Mouse (Mus musculus): ENCODE data around the gene Fancf. TPM values are rescaled to one million over a fixed set of nuclear protein-coding genes. Genes with fewer than 3 reads are reported as not detected.

The Fancf gene
- polyA plus RNA-seq, 1 experiment from 2014 or later = 11.2 TPM

DNA sequence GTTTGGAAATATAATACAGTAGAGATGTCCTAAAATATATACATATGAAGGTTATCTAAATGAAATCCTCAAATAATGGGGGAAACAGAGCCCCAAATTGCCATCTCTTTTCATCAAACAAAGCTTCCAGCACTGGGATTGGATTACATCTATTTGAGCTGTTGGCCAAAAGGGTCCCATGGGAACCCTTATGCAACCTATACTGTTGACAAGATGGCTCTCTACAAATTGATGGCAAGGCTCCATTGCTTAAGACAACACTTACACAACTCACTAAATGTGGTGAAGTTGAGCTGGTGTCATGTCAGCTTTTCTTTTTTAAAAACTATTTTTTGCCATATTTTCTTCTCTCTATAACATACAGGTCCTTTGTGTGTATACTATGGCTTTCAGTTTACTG lies 14.2 kb upstream of the Fancf start:
- ATAC-seq = no peak
- Histone ChIP-seq H3K4me3 (replicated peaks) (no peak overlapping the region), H3K36me3 (no peaks in the 10 kb centered on the region), H3K4me2 (replicated peaks) (no peak overlapping the region), H3K27ac (no peak overlapping the region), H3K9ac (no peak overlapping the region), H3K9me3 (no peaks in the 10 kb centered on the region), H3K4me1 (replicated peaks) (peaks cover 9% of the 10 kb centered on the region; the same call in 1 of the 2 replicates), H3K27me3 (replicated peaks) (no peaks in the 10 kb centered on the region)

DNA sequence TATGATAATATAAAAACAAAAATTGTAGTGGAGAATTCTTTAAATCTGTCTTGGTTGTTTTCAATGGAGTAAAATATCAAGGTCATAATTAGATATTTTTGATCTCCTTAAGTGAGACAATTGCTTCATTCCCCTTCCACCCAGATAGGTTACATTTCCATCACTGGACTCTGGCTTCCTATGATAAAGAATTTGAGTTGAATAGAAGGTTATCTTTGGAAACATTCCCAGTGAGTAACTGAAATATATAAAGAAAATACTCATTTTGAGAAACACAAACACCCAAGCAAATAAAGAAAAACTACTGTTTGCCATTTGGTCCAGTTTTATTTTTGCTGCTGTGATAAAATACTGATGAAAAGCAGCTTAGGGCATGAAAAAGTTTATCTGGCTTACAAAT lies 10.5 kb upstream of the Fancf start:
- H3K4me1 ChIP-seq (replicated peaks) = no peaks in the 10 kb centered on the region
- H3K4me2 ChIP-seq (replicated peaks) = no peak overlapping the region
- no peak for ATAC-seq

GRCm38 (mm10) chr7:51872041-51872440 lies 10.0 kb upstream of the Fancf start:
- Histone ChIP-seq H3K4me2 (replicated peaks) (no peak overlapping the region), H3K9ac (no peak overlapping the region), H3K4me1 (replicated peaks) (no peaks in the 10 kb centered on the region), H3K4me3 (replicated peaks) (no peak overlapping the region), H3K9me3 (no peaks in the 10 kb centered on the region), H3K27me3 (replicated peaks) (no peaks in the 10 kb centered on the region), H3K27ac (no peak overlapping the region), H3K36me3 (no peaks in the 10 kb centered on the region)
- no peak for ATAC-seq
- 91% methylated on average over 1 of the region's 1 CpGs for WGBS

More for the DNA sequence above, 10.5 kb upstream of the Fancf start:
- no peak overlapping the region for H3K9ac ChIP-seq
- H3K27me3 ChIP-seq (replicated peaks) = no peaks in the 10 kb centered on the region
- no peaks in the 10 kb centered on the region for H3K36me3 ChIP-seq
- no peak overlapping the region for H3K4me3 ChIP-seq (replicated peaks)
- no peaks in the 10 kb centered on the region for H3K9me3 ChIP-seq
- H3K27ac ChIP-seq = no peak overlapping the region

GRCm38 (mm10) chr7:51867983-51868382 lies 5.9 kb upstream of the Fancf start:
- Histone ChIP-seq H3K9ac (no peak overlapping the region), H3K4me2 (replicated peaks) (no peak overlapping the region), H3K27me3 (replicated peaks) (no peaks in the 10 kb centered on the region), H3K9me3 (no peaks in the 10 kb centered on the region), H3K4me3 (replicated peaks) (no peak overlapping the region), H3K27ac (no peak overlapping the region), H3K36me3 (no peaks in the 10 kb centered on the region), H3K4me1 (replicated peaks) (no peaks in the 10 kb centered on the region)
- 80% methylated on average over 1 of the region's 1 CpGs for WGBS
- ATAC-seq = no peak

DNA sequence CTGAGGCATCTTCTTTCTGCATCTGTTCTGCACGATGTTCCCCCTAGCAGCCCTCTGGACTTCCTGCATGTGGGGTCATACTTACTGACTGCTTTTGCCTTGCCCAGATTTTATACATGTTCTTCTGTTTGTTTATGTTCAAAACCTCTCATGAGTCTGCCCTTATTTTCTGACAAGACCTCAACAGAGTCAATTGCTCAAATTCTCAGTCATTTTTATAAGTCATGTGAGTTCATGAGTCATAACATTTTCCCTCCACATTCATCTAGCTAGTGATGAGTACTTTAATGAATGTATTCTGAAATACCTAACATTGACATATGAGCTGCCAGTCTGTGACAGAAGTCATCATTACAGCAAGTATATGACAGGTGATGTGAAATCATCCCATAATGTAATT lies 3.3 kb upstream of the Fancf start:
- Histone ChIP-seq H3K4me3 (replicated peaks) (no peak overlapping the region), H3K36me3 (no peaks in the 10 kb centered on the region), H3K4me1 (replicated peaks) (peaks cover 5% of the 10 kb centered on the region), H3K9ac (no peak overlapping the region), H3K27me3 (replicated peaks) (no peaks in the 10 kb centered on the region), H3K27ac (no peak overlapping the region), H3K4me2 (replicated peaks) (no peak overlapping the region), H3K9me3 (no peaks in the 10 kb centered on the region)
- ATAC-seq = no peak
- 52% methylated on average over 1 of the region's 1 CpGs for WGBS

DNA sequence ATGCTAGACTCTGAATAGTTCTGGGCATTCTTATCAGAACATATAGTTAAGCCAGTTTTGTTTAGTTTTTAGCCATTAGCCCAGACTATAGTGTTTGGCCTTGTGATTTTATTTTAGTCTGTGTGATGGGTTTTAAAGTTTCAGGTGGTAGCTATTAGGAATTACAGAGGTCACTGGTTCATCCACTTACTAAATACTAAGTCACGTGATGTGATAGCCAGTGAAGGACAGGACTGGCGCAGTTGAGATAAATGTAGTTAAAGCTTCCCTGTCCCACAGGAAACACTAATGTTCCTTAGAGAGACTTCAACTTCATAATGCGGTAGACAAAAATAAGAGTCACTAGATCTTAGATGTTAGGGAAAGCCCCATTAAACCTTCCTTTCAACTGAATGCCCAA lies 775 bp upstream of the Fancf start:
- WGBS = 64% methylated on average over 3 of the region's 3 CpGs

GRCm38 (mm10) chr7:51861250-51862096 lies 594 bp downstream of the Fancf start, which contains the start of gene Gas2:
Gas2 (plus strand) TSS chr7:51862015.
- peaks cover 5% of the 10 kb centered on the region for H3K4me1 ChIP-seq (replicated peaks)
- peak within 1 kb of the TSS; percentile 89 for H3K9ac ChIP-seq
- no peaks in the 10 kb centered on the region for H3K36me3 ChIP-seq
- ATAC-seq = peak; percentile 89
- H3K4me3 ChIP-seq (replicated peaks) = peak within 1 kb of the TSS; percentile 75
- 6% methylated on average over 105 of the region's 105 CpGs for WGBS
- no peaks in the 10 kb centered on the region for H3K27me3 ChIP-seq (replicated peaks)
- no peaks in the 10 kb centered on the region for H3K9me3 ChIP-seq
- peak within 1 kb of the TSS; percentile 97 for H3K27ac ChIP-seq
- H3K4me2 ChIP-seq (replicated peaks) = peak within 1 kb of the TSS; percentile 83

More for the DNA sequence above, 775 bp upstream of the Fancf start:
- Histone ChIP-seq H3K4me2 (replicated peaks) (peak overlapping the region; percentile 83), H3K27me3 (replicated peaks) (no peaks in the 10 kb centered on the region), H3K9ac (peak overlapping the region; percentile 55; the same call in 1 of the 2 replicates), H3K27ac (no peak overlapping the region), H3K9me3 (no peaks in the 10 kb centered on the region), H3K4me1 (replicated peaks) (peaks cover 5% of the 10 kb centered on the region), H3K4me3 (replicated peaks) (peak overlapping the region; percentile 75), H3K36me3 (no peaks in the 10 kb centered on the region)
- ATAC-seq = no peak

DNA sequence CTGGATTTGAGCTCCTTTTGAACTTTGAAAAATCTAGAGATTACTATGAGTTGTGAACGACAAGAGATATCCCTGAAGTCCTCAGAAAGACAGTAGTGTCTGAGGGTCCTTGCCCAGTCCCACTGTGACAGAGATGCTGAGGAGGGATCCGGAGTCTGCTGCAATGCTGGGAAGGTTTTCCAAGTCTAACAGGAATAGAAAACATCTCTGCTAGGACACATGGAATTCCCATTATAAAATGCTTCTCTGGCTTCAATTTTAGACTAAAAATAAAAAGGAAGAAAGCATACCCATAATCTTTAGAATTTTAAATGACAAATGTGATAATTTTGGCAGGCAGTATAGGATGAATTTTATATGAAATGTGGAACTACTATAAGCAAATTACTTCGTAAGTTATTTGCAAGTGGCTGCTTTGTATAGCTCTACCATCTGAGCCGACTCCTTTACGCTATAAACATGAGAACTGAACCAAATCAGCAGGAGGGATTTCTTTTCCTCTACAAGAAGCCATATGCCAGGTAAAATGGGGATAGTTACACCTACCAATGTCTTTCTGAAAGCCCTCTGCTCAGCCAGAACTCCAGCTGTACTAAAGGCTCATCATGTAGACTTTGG lies 10.1 kb downstream of the Fancf start:
- Histone ChIP-seq H3K27me3 (replicated peaks) (no peaks in the 10 kb centered on the region), H3K27ac (no peak overlapping the region), H3K9ac (no peak overlapping the region), H3K4me1 (replicated peaks) (no peaks in the 10 kb centered on the region), H3K36me3 (no peaks in the 10 kb centered on the region), H3K4me2 (replicated peaks) (no peak overlapping the region), H3K9me3 (no peaks in the 10 kb centered on the region), H3K4me3 (replicated peaks) (no peak overlapping the region)
- 90% methylated on average over 5 of the region's 5 CpGs for WGBS
- ATAC-seq = no peak

GRCm38 (mm10) chr7:51850877-51851276 lies 11.2 kb downstream of the Fancf start:
- no peak overlapping the region for H3K9ac ChIP-seq
- 83% methylated on average over 6 of the region's 6 CpGs for WGBS
- H3K27me3 ChIP-seq (replicated peaks) = no peaks in the 10 kb centered on the region
- H3K36me3 ChIP-seq = no peaks in the 10 kb centered on the region
- H3K4me1 ChIP-seq (replicated peaks) = no peaks in the 10 kb centered on the region
- no peak overlapping the region for H3K4me3 ChIP-seq (replicated peaks)
- H3K9me3 ChIP-seq = no peaks in the 10 kb centered on the region
- H3K27ac ChIP-seq = no peak overlapping the region
- H3K4me2 ChIP-seq (replicated peaks) = no peak overlapping the region
- no peak for ATAC-seq

GRCm38 (mm10) chr7:51840515-51840914 lies 21.6 kb downstream of the Fancf start:
- Histone ChIP-seq H3K27ac (no peak overlapping the region), H3K9ac (no peak overlapping the region), H3K9me3 (no peaks in the 10 kb centered on the region), H3K4me3 (replicated peaks) (no peak overlapping the region), H3K4me1 (replicated peaks) (no peaks in the 10 kb centered on the region), H3K4me2 (replicated peaks) (no peak overlapping the region), H3K36me3 (no peaks in the 10 kb centered on the region), H3K27me3 (replicated peaks) (no peaks in the 10 kb centered on the region)
- no peak for ATAC-seq
- 64% methylated on average over 7 of the region's 7 CpGs for WGBS

DNA sequence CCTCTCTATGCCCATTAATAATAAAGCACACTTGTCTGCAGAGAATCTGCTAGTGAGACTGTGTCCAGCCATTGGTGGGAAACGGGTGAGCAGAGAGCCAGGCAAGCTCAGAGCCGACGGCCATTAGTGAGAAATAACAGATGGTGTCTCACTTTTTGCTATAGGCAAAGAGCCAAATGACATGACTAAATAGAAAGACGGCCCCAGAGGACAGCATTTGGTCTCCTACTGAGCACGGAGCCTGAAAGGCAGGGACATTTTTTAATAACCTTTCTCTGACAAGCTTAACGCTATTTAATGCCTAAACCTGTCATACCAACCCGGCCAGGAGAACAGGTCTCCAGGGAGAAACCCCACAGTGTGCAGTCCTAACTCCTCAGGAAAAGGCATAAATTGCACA lies 30.1 kb downstream of the Fancf start:
- Histone ChIP-seq H3K9me3 (no peaks in the 10 kb centered on the region), H3K4me3 (replicated peaks) (no peak overlapping the region), H3K27me3 (replicated peaks) (no peaks in the 10 kb centered on the region), H3K9ac (no peak overlapping the region), H3K27ac (no peak overlapping the region), H3K4me2 (replicated peaks) (no peak overlapping the region), H3K4me1 (replicated peaks) (no peaks in the 10 kb centered on the region), H3K36me3 (no peaks in the 10 kb centered on the region)
- WGBS = 38% methylated on average over 7 of the region's 7 CpGs
- 0 out of 2 replicates have a peak, but pooled peaks have one; percentile 39 for ATAC-seq

DNA sequence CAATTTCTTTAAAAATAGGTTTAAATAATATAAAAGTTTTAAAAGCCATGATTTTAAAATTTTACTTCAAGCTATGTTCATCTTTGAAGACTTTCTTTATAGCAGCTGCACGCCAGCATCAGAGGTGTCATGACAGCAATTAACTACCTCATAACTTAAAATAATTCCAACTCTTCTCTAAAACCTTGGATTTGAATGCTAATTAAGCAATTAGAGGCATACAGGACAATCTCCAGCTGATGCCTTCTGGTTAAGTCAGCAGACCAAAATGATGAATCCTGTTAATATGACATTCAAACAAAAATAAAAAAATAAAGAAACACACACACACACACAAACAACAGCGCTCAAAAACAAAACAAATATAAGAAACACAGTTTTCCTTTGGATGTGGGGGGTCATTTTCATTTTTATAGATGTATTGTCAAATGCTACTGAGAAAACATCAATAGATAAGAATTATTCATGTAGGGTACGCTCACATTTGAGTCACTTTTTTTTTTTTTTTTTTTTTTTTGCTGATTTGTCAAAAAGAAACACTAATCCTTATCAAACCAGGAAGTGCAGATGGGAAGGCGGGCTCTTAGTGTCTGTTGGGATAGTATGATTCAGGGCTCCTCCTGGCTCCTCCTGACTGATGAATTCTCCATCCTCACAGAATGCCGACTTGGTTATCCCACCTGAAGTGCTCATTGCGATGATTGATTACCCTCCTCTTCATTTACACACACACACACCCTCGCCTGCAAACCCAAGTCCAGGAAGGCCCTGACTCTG lies 38.3 kb downstream of the Fancf start:
- no peaks in the 10 kb centered on the region for H3K4me1 ChIP-seq (replicated peaks)
- ATAC-seq = no peak
- 69% methylated on average over 7 of the region's 7 CpGs for WGBS
- H3K27me3 ChIP-seq (replicated peaks) = no peaks in the 10 kb centered on the region
- H3K27ac ChIP-seq = no peak overlapping the region
- no peak overlapping the region for H3K4me2 ChIP-seq (replicated peaks)
- H3K9ac ChIP-seq = no peak overlapping the region
- no peaks in the 10 kb centered on the region for H3K9me3 ChIP-seq
- H3K36me3 ChIP-seq = no peaks in the 10 kb centered on the region
- H3K4me3 ChIP-seq (replicated peaks) = no peak overlapping the region
